Mouse (Mus musculus) monocyte, adult 59 days (primary cell): ENCODE measurements around the gene Gm8237. TPM values are rescaled to one million over a fixed set of nuclear protein-coding genes. Genes with fewer than 3 reads are reported as not detected.

Source experiments
- total RNA-seq, 2 experiments: library from RNA; stranded (reverse); gene quantifications; one replicate each; pipeline ENCODE4 v1.2.4; 2023

Gene Gm8237
- not detected for total RNA-seq

DNA sequence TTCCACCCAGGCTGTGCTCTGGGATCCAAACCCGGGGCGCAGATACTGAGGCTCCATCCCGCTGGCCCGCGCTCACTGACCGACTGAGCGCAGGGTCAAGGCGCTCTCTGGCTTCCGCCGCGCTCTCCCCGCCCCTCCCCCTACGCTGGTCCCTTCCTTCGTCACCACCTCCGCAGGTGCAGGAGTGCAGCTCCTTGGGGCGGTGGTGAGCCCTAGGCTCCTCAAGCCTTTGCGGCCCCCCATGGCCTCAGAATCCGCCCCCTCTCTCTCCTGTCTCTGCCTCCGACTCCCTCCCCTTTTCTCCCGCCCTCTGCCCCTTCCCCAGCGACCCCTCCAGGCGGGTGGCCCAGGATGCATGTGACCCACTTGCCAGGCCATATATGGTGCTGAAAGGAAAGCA lies at the start of gene Gm8237:
TSS of gene Gm8237 (minus strand) at position 142 of the 400 bp plus-strand sequence.

DNA sequence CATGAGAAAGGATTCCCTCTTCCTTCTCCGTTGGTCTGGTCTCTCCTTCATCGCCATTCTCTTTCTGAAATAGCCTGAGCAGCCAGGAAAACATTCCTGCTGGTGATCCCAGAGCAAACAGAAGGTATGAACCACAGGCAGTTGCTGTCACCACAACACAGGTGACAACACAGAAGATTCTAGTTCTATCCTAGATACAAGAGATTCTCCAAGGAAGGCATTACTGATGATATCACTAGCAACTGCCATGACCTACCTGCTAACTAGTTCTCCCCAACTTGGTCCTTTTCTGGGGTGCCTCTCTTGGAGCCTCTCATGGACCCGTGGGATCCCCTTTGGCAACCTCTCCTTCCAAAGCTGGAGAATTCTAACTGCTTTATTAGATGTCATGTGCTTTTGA lies 50.0 kb downstream of the Gm8237 start, which contains the start of gene Gm3424:
TSS of gene Gm3424 (minus strand) at position 101 of the 400 bp plus-strand sequence.

Other genes starting within 250 kb of the Gm8237 start
- gene Gm8265, start 247.4 kb downstream of the Gm8237 start, total RNA-seq: not detected
- not detected for gene Gm9603, start 192.9 kb downstream of the Gm8237 start, total RNA-seq
- not detected for gene Gm3373, start 138.8 kb downstream of the Gm8237 start, total RNA-seq
- gene Gm3383, start 72.4 kb downstream of the Gm8237 start, total RNA-seq: not detected
- gene Gm3424, start 50.1 kb downstream of the Gm8237 start, total RNA-seq: not detected
- gene Gm3248, start 81.4 kb upstream of the Gm8237 start, total RNA-seq: not detected
- gene Gm3453, start 98.8 kb upstream of the Gm8237 start, total RNA-seq: not detected
- gene Gm6337, start 177.9 kb upstream of the Gm8237 start, total RNA-seq: not detected
- not detected for gene Gm8206, start 213.6 kb upstream of the Gm8237 start, total RNA-seq
- gene Gm3468, start 228.3 kb upstream of the Gm8237 start, total RNA-seq: not detected
- gene Gm3476, start 245.4 kb upstream of the Gm8237 start, total RNA-seq: not detected